Mouse (Mus musculus) spleen, adult 2 months (tissue): ENCODE results near the gene Prm2. TPM values are rescaled to one million over a fixed set of nuclear protein-coding genes. Genes with fewer than 3 reads are reported as not detected.

ENCODE experiments used
- DNase-seq, 2 experiments: peaks; one replicate each; pipeline versions ENCODE4 v3.0.0 to v3.0.0-alpha.2; 2012 to 2021; ENCODE audit warnings: low spot score in 2 of 2, low read depth in 1 of 2
- H3K27ac ChIP-seq: fragments of 200-500 bp; 2 replicates; pipeline ENCODE4 v1.5.1; 2012; ENCODE audit warnings: low read length, inconsistent platforms; ENCODE audit not compliant: insufficient read depth
- H3K27me3 ChIP-seq: fragments of 200-500 bp; 2 replicates; pipeline ENCODE4 v1.6.1; 2012; ENCODE audit warnings: mild to moderate bottlenecking, moderate library complexity, low read length, inconsistent platforms; ENCODE audit not compliant: control insufficient read depth, insufficient read depth
- H3K36me3 ChIP-seq: fragments of 200-500 bp; 2 replicates; pipeline ENCODE4 v1.6.1; 2012; ENCODE audit warnings: mild to moderate bottlenecking, low read length, inconsistent platforms; ENCODE audit not compliant: control insufficient read depth, insufficient read depth
- H3K4me1 ChIP-seq: fragments of 200-500 bp; 2 replicates; pipeline ENCODE4 v1.6.1; 2011; ENCODE audit warnings: inconsistent platforms; ENCODE audit not compliant: control insufficient read depth, insufficient read depth, insufficient read length
- H3K4me3 ChIP-seq: fragments of 200-500 bp; 2 replicates; pipeline ENCODE4 v1.5.1; 2011; ENCODE audit warnings: mild to moderate bottlenecking, inconsistent platforms; ENCODE audit not compliant: insufficient read depth, insufficient read length; ENCODE audit errors: extremely low read depth
- CTCF ChIP-seq: fragments of 200-500 bp; IDR thresholded peaks from 2 replicates; pipeline ENCODE4 v1.5.1; 2011; ENCODE audit warnings: mild to moderate bottlenecking, inconsistent platforms; ENCODE audit not compliant: insufficient read depth, insufficient read length, insufficient replicate concordance; ENCODE audit errors: extremely low read depth
- POLR2A ChIP-seq: fragments of 200-500 bp; IDR thresholded peaks from 2 replicates; pipeline ENCODE4 v1.6.1; 2011; ENCODE audit warnings: low read depth, low read length, inconsistent platforms
- WGBS: fragments of 180-500 bp; shearing (Covaris S2); methylation state at CpG from one replicate; pipeline ENCODE4 v1.1.7; 2018; 5-methylcytosine and 5-hydroxymethylcytosine counted together
- polyA plus RNA-seq: library from polyadenylated mRNA; depleted of rRNA; stranded (reverse); fragments of >200 nt; gene quantifications from 2 replicates; pipeline ENCODE4 v1.2.3, GENCODE M21; 2012

Prm2 gene
- polyA plus RNA-seq, 1 experiment, result not detected

DNA sequence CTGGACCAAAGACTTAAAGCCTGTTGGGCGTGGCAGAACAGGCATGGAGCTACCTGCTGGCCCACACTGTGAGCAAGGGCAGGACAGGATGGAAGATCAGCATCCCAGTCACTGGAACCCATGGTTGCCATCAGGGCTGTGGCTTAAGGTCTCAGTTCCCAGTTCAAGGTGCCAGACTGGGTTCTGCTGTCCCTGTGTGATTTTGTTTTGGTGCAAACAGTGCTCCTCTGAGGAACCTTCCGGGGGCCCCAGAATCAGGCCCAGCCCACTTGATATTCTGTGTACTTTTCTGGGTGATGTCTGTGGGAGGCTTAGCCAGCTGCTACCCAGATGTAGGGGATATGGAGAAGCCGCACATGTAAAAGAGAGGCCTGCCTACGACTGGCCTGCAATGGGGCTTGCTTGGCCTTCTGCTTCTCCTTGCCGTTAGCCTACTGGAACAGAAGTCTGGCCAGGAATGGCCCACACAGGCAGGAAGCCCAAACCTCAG is 15.3 kb downstream of the Prm2 start:
- Histone ChIP-seq H3K36me3 (no peaks in the 10 kb centered on the region), H3K27ac (no peak overlapping the region)
- WGBS, result 78% methylated on average over 5 of the region's 5 CpGs

DNA sequence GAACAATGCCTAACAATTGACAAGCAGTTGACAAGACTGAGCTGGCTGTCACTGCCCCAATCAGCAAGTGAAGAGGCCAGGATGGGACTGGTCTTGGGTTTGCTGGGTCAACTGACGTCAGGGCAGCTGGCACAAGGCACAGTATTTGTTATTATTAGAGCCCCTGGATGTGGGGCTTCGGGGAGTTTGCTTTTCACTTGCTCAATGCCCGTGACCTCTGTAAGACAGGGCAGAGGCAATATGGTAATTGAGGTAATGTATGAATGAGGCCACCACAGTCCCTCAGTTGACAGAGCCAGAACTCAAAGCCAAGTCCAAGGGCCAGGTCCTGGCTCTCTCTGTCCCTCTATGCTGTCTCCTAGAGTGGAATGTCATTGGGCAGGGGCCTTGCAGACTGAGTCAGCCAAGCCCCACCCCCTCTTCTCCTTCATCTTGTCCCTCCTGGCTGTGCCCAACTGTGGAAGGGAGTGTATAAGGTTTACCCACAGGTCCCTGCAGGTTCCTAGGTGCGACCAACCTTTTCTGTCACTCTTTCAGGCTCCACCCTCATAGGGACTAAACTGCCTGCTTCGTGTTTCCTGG is 18.3 kb downstream of the Prm2 start:
- H3K4me1 ChIP-seq, result peaks cover 10% of the 10 kb centered on the region; the same call in 1 of the 2 replicates
- 77% methylated on average over 5 of the region's 5 CpGs for WGBS
- TF ChIP-seq CTCF (no peak), POLR2A (no peak)

More for the DNA sequence above, 15.3 kb downstream of the Prm2 start:
- Histone ChIP-seq H3K4me1 (peaks cover 11% of the 10 kb centered on the region), H3K27me3 (no peaks in the 10 kb centered on the region), H3K4me3 (no peak overlapping the region)
- no peak for DNase-seq
- TF ChIP-seq POLR2A, result no peak
- no peak for TF ChIP-seq CTCF

DNA sequence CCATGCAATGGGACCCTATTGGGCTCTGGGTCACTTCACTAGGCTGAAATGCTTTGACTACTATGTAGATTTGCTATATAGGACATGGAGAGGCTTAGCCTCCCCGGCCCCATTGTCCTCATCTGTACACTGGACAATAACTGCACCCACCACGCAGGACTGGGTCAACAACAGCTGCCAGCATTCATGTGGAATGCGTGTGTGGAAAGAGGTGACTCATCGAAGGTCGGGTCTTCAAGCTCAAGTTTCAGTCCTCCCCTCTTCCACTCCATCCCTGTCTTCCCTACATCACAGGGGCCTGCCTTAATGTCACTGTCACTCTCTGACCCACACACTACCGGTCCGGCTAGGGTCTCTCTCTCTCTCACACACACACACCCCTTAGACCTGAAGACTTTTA is 19.6 kb downstream of the Prm2 start:
- H3K4me3 ChIP-seq, result no peak overlapping the region
- TF ChIP-seq CTCF, result no peak
- no peak for TF ChIP-seq POLR2A
- H3K27me3 ChIP-seq, result no peaks in the 10 kb centered on the region
- peaks cover 17% of the 10 kb centered on the region for H3K4me1 ChIP-seq
- H3K27ac ChIP-seq, result no peak overlapping the region
- WGBS, result 83% methylated on average over 7 of the region's 7 CpGs
- no peak for DNase-seq
- H3K36me3 ChIP-seq, result no peaks in the 10 kb centered on the region

More for the DNA sequence above, 18.3 kb downstream of the Prm2 start:
- H3K4me3 ChIP-seq, result no peak overlapping the region
- no peak overlapping the region for H3K27ac ChIP-seq
- H3K36me3 ChIP-seq, result no peaks in the 10 kb centered on the region
- DNase-seq, result no peak
- H3K27me3 ChIP-seq, result no peaks in the 10 kb centered on the region

DNA sequence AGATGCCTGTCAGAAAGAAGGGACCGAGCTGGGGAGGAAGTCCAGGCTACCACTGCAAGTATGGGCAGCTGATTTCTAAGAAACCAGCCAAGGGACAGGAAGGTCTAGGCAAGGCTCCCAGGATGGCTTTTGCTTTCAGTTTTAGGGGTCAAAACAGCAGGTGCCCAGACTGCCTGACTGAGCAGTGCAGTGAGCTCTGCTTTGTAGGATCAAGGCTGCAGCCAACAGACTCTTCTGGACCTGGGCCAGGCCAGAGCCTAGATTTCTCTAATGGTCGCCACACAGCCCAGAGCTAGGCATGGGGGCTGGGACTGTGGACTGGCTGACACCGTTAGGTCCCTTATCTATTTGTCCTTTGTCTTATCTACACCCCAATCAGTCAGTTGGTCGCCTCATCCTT is 21.2 kb downstream of the Prm2 start:
- Histone ChIP-seq H3K27me3 (no peaks in the 10 kb centered on the region), H3K4me3 (no peak overlapping the region), H3K4me1 (peaks cover 30% of the 10 kb centered on the region), H3K36me3 (no peaks in the 10 kb centered on the region), H3K27ac (peak overlapping the region; percentile 49)
- no peak for DNase-seq
- no peak for TF ChIP-seq POLR2A
- TF ChIP-seq CTCF, result no peak
- WGBS, result 49% methylated on average over 4 of the region's 4 CpGs

DNA sequence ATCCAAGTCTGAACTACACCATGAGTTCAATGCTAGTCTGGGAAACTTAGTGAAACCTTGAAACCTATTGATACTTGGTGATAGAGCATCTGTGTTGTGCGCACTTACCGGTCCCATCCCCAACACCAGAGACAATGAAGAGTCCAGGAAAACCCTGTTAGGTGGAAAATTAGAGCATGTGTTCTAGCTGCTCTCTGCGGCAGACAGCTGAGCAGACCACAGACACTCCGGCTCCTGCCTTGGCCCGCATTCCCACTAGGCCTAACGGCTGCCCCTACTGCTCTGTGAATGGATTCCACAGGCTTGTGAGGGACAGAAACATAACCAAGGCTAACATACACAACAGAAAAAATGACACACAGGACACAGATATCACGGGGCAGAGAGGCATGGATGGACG is 22.4 kb downstream of the Prm2 start:
- Histone ChIP-seq H3K36me3 (no peaks in the 10 kb centered on the region), H3K4me3 (no peak overlapping the region), H3K27ac (0 out of 2 replicates have a peak overlapping the region, but pooled peaks have one; percentile 2), H3K4me1 (peaks cover 41% of the 10 kb centered on the region), H3K27me3 (no peaks in the 10 kb centered on the region)
- WGBS, result 89% methylated on average over 8 of the region's 8 CpGs
- no peak for DNase-seq
- TF ChIP-seq POLR2A (no peak), CTCF (no peak)

DNA sequence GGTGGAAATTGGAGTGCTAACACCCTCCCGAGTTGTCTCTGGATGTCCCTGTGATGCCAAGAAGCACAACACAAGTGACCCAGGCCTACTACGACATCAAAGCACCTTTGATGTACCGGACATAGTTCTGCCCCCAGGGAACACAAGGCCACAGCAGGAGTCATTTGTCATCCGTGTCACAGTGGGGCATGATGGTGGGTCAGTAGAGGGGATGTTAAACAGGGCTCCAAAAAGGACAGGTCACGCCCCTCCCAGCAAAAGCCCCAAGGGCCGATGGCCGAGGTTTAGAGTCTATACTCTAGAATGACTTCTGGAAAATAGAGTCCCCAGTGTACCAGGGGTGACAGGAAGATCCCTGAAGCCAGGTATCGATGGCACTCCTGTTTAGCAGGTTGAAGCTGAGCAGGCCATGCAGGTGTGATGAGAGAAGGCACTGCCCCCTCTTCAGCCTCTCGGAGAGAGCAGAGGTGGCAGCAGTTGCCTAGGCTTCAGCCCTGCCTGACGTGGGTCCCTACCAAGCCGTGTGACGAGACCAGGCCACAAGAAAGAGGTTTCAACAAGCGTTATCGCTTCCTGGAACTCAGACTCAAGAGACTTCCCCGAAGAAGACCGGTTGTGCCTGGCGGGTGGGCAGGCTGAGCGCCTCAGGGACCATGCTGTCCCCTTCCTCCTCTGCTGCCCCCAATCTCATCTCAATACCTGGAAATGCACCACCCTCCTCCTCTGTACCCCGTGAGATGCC is 24.0 kb downstream of the Prm2 start:
- peaks cover 47% of the 10 kb centered on the region for H3K4me1 ChIP-seq
- TF ChIP-seq CTCF (no peak), POLR2A (peak; percentile 8; the same call in 1 of the 2 replicates)
- H3K4me3 ChIP-seq, result no peak overlapping the region
- WGBS, result 28% methylated on average over 19 of the region's 19 CpGs
- H3K36me3 ChIP-seq, result no peaks in the 10 kb centered on the region
- peak overlapping the region; percentile 86 for H3K27ac ChIP-seq
- no peaks in the 10 kb centered on the region for H3K27me3 ChIP-seq
- peak; percentile 53 to 70 for DNase-seq
